Comparison of ENCODE assay signal across 8 mouse cellular contexts in the genomic region with DNA sequence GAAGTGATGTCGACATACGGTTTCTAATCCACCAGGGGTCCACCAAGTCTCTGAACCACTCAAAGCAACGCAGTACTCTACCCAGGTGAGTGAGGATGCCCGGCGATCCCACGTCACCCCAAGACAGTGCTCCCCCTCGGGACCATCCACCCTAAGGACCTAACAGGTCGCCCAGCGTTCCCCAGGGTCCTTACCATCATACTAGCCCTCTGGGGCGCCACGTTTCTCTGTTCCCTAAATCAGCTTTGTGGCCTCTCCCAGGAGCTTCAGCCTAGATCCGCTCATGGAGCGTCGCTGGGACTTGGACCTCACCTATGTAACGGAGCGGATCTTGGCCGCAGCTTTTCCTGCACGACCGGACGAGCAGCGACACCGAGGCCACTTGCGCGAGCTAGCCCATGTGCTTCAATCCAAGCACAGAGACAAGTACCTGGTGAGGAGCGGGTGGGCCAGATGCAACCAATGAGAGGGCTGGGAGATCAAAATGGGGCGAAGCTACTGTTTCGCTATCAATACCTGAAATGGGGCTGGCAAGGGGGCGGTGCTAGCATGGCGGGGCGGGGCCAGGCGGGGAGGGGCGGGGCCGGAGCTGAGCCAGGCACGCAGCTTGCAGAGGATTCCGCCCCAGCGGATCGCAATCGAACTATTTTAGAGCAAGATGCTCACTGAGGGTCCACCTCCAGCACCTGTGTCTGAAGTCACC. TPM values are rescaled to one million over a fixed set of nuclear protein-coding genes. Genes with fewer than 3 reads are reported as not detected.
DNase-seq lines count a peak whose midpoint lies in the region; ATAC-seq and TF ChIP-seq lines count a peak whose summit lies in the region.

No protein-coding gene starts in this region.

- TF ChIP-seq EP300 in heart, adult 2 months (IDR thresholded peaks at IDR 0.05; ENCODE audit: insufficient read depth, low read depth, low read length) = no peak
- no peak for TF ChIP-seq EP300 in ES-Bruce4 (IDR thresholded peaks at IDR 0.05; ENCODE audit: insufficient read depth, low read depth, low read length)

- no peaks in the 10 kb centered on the region for H3K79me2 ChIP-seq in heart, adult 2 months (replicated peaks; ENCODE audit: control insufficient read depth, insufficient read depth, low read length)

- WGBS in heart, adult 2 months = 55% methylated on average over 38 of the region's 38 CpGs
- WGBS in embryonic facial prominence, embryonic 15.5 days = 33% methylated on average over 38 of the region's 38 CpGs
- WGBS in intestine, embryonic 15.5 days = 26% methylated on average over 38 of the region's 38 CpGs
- 8% methylated on average over 37 of the region's 38 CpGs for WGBS in midbrain, embryonic 15.5 days

- no peak overlapping the region for H3K4me3 ChIP-seq in heart, adult 2 months
- peak overlapping the region; percentile 71 for H3K4me3 ChIP-seq in ES-Bruce4 (ENCODE audit: low read depth, low read length)
- peak overlapping the region; percentile 27 for H3K4me3 ChIP-seq in embryonic facial prominence, embryonic 15.5 days (replicated peaks)
- peak overlapping the region; percentile 33 for H3K4me3 ChIP-seq in intestine, embryonic 15.5 days (replicated peaks)
- H3K4me3 ChIP-seq in midbrain, embryonic 15.5 days = peak overlapping the region; percentile 37

- peaks cover 25% of the 10 kb centered on the region for H3K36me3 ChIP-seq in heart, adult 2 months (ENCODE audit: control insufficient read depth, insufficient read depth, low read length)
- no peaks in the 10 kb centered on the region for H3K36me3 ChIP-seq in ES-Bruce4 (ENCODE audit: control insufficient read depth, insufficient read depth, low read length, poor library complexity, severe bottlenecking)
- H3K36me3 ChIP-seq in embryonic facial prominence, embryonic 15.5 days = peaks cover 62% of the 10 kb centered on the region
- peaks cover 19% of the 10 kb centered on the region for H3K36me3 ChIP-seq in intestine, embryonic 15.5 days
- no peaks in the 10 kb centered on the region for H3K36me3 ChIP-seq in midbrain, embryonic 15.5 days (replicated peaks)

- H3K4me1 ChIP-seq in heart, adult 2 months (ENCODE audit: control insufficient read depth, insufficient read depth, low read length) = peaks cover 23% of the 10 kb centered on the region
- peaks cover 10% of the 10 kb centered on the region for H3K4me1 ChIP-seq in ES-Bruce4 (ENCODE audit: control insufficient read depth, insufficient read depth, low read length)
- peaks cover 76% of the 10 kb centered on the region for H3K4me1 ChIP-seq in embryonic facial prominence, embryonic 15.5 days
- peaks cover 56% of the 10 kb centered on the region for H3K4me1 ChIP-seq in intestine, embryonic 15.5 days (replicated peaks)
- peaks cover 33% of the 10 kb centered on the region for H3K4me1 ChIP-seq in midbrain, embryonic 15.5 days

- H3K27me3 ChIP-seq in heart, adult 2 months (ENCODE audit: control insufficient read depth, insufficient read depth, low read length) = no peaks in the 10 kb centered on the region
- H3K27me3 ChIP-seq in ES-Bruce4 (ENCODE audit: control insufficient read depth, insufficient read depth, low read length, poor library complexity, severe bottlenecking) = no peaks in the 10 kb centered on the region
- no peaks in the 10 kb centered on the region for H3K27me3 ChIP-seq in embryonic facial prominence, embryonic 15.5 days
- no peaks in the 10 kb centered on the region for H3K27me3 ChIP-seq in intestine, embryonic 15.5 days (replicated peaks)
- H3K27me3 ChIP-seq in midbrain, embryonic 15.5 days (replicated peaks) = peaks cover 36% of the 10 kb centered on the region

- no peaks in the 10 kb centered on the region for H3K9me3 ChIP-seq in ES-Bruce4 (replicated peaks; ENCODE audit: control insufficient read depth, insufficient read depth, low read length, poor library complexity, severe bottlenecking)
- no peaks in the 10 kb centered on the region for H3K9me3 ChIP-seq in embryonic facial prominence, embryonic 15.5 days (replicated peaks)
- no peaks in the 10 kb centered on the region for H3K9me3 ChIP-seq in intestine, embryonic 15.5 days
- no peaks in the 10 kb centered on the region for H3K9me3 ChIP-seq in midbrain, embryonic 15.5 days

- 0 out of 2 replicates have a peak, but pooled peaks have one; percentile 11 for TF ChIP-seq POLR2A in heart, adult 2 months (IDR thresholded peaks at IDR 0.05; ENCODE audit: insufficient read depth, low read depth, low read length)
- TF ChIP-seq POLR2A in ES-Bruce4 (IDR thresholded peaks at IDR 0.05; ENCODE audit: insufficient read depth, low read length) = no peak

- intact Hi-C loops in heart, adult 2 months (cut with DNase I) = loop anchor here (10.0 kb wide), 1 partner anchor 298 kb away; a partner anchor contains a TSS
- intact Hi-C loops in heart, postnatal 25 days (cut with DNase I) = loop anchor here (10.0 kb wide), 1 partner anchor 298 kb away; a partner anchor contains a TSS

- H3K9ac ChIP-seq in heart, adult 2 months (ENCODE audit: low read depth, low read length) = no peak overlapping the region
- H3K9ac ChIP-seq in ES-Bruce4 (ENCODE audit: low read depth, poor library complexity, severe bottlenecking) = peak overlapping the region; percentile 20; the same call in 1 of the 2 replicates
- no peak overlapping the region for H3K9ac ChIP-seq in embryonic facial prominence, embryonic 15.5 days
- peak overlapping the region; percentile 36; the same call in 1 of the 2 replicates for H3K9ac ChIP-seq in intestine, embryonic 15.5 days
- H3K9ac ChIP-seq in midbrain, embryonic 15.5 days = peak overlapping the region; percentile 38

- H3K27ac ChIP-seq in heart, adult 2 months = peak overlapping the region; percentile 99
- no peak overlapping the region for H3K27ac ChIP-seq in ES-Bruce4 (ENCODE audit: insufficient read depth, low read length)
- peak overlapping the region; percentile 8; the same call in 1 of the 2 replicates for H3K27ac ChIP-seq in embryonic facial prominence, embryonic 15.5 days (replicated peaks)
- no peak overlapping the region for H3K27ac ChIP-seq in intestine, embryonic 15.5 days
- no peak overlapping the region for H3K27ac ChIP-seq in midbrain, embryonic 15.5 days

- no peak for TF ChIP-seq CTCF in heart, adult 2 months (IDR thresholded peaks at IDR 0.05)
- TF ChIP-seq CTCF in ES-Bruce4 (IDR thresholded peaks at IDR 0.05; ENCODE audit: low read depth, low read length) = no peak

- no peak for ATAC-seq in embryonic facial prominence, embryonic 15.5 days (ENCODE audit: insufficient number of reproducible peaks, low FRiP score, low TSS enrichment, low read depth)
- peak; percentile 16; the same call in 1 of the 2 replicates for ATAC-seq in intestine, embryonic 15.5 days
- peak; percentile 25 for ATAC-seq in midbrain, embryonic 15.5 days (replicated peaks)

- DNase-seq in heart, adult 2 months = peak; percentile 33 to 44
- DNase-seq in heart, postnatal 25 days (ENCODE audit: low spot score) = no peak
- no peak for DNase-seq in layer of hippocampus, adult 11-12 months (ENCODE audit: low spot score)
- DNase-seq in Muller cell, postnatal 12 days (ENCODE audit: inconsistent ontology term) = no peak

- H3K4me2 ChIP-seq in embryonic facial prominence, embryonic 15.5 days (replicated peaks) = peak overlapping the region; percentile 41
- H3K4me2 ChIP-seq in intestine, embryonic 15.5 days (replicated peaks) = peak overlapping the region; percentile 65
- peak overlapping the region; percentile 58 for H3K4me2 ChIP-seq in midbrain, embryonic 15.5 days

RNA-seq across cellular contexts. Expression of a gene that starts 6.7 kb away (rescaled TPM):
- total RNA-seq in heart, adult 2 months (2021) = 100 to 1,000 TPM; 114 to 130 TPM
- 157 and 184 TPM in 2 replicates for polyA plus RNA-seq in heart, adult 2 months (2012; rRNA removed)
- total RNA-seq in heart, postnatal 25 days (2021) = 100 to 1,000 TPM in 1 of 2 experiments, 10 to 100 TPM in 1; 98.6 to 118 TPM
- 10.4 and 12.8 TPM in 2 replicates for polyA plus RNA-seq in ES-Bruce4 (2011; ENCODE audit: insufficient read depth, insufficient read length, low read depth, missing spikeins)
- 45.5 and 57.2 TPM in 2 replicates for polyA plus RNA-seq in embryonic facial prominence, embryonic 15.5 days (2015; fragmentation: Nextera tagmentation; extraction: Ambion mirVana)
- polyA plus RNA-seq in intestine, embryonic 15.5 days (2015; fragmentation: Nextera tagmentation; extraction: Ambion mirVana) = 28.2 and 31.8 TPM in 2 replicates
- polyA plus RNA-seq in midbrain, embryonic 15.5 days (2015; fragmentation: Nextera tagmentation; extraction: Ambion mirVana) = 8.3 and 12.3 TPM in 2 replicates

RNA-seq across cellular contexts. Expression of a gene that starts 29.1 kb away (rescaled TPM):
- 10 to 100 TPM; 13.4 to 14.2 TPM for total RNA-seq in heart, adult 2 months (2021)
- polyA plus RNA-seq in heart, adult 2 months (2012; rRNA removed) = 23.1 and 24.2 TPM in 2 replicates
- 10 to 100 TPM; 13.2 to 15.1 TPM for total RNA-seq in heart, postnatal 25 days (2021)
- 11.7 and 15.1 TPM in 2 replicates for polyA plus RNA-seq in ES-Bruce4 (2011; ENCODE audit: insufficient read depth, insufficient read length, low read depth, missing spikeins)
- 27.4 and 31.7 TPM in 2 replicates for polyA plus RNA-seq in embryonic facial prominence, embryonic 15.5 days (2015; fragmentation: Nextera tagmentation; extraction: Ambion mirVana)
- 20.7 and 24.3 TPM in 2 replicates for polyA plus RNA-seq in intestine, embryonic 15.5 days (2015; fragmentation: Nextera tagmentation; extraction: Ambion mirVana)
- 78.7 and 80.2 TPM in 2 replicates for polyA plus RNA-seq in midbrain, embryonic 15.5 days (2015; fragmentation: Nextera tagmentation; extraction: Ambion mirVana)

RNA-seq across cellular contexts. Expression of a gene that starts 33.3 kb away (rescaled TPM):
- total RNA-seq in heart, adult 2 months (2021) = 100 to 1,000 TPM; 138 to 177 TPM
- polyA plus RNA-seq in heart, adult 2 months (2012; rRNA removed) = 50.7 and 87.9 TPM in 2 replicates
- 100 to 1,000 TPM; 131 to 144 TPM for total RNA-seq in heart, postnatal 25 days (2021)
- polyA plus RNA-seq in ES-Bruce4 (2011; ENCODE audit: insufficient read depth, insufficient read length, low read depth, missing spikeins) = 584 and 631 TPM in 2 replicates
- polyA plus RNA-seq in embryonic facial prominence, embryonic 15.5 days (2015; fragmentation: Nextera tagmentation; extraction: Ambion mirVana) = 107 and 113 TPM in 2 replicates
- polyA plus RNA-seq in intestine, embryonic 15.5 days (2015; fragmentation: Nextera tagmentation; extraction: Ambion mirVana) = 122 and 124 TPM in 2 replicates
- 87.0 and 89.2 TPM in 2 replicates for polyA plus RNA-seq in midbrain, embryonic 15.5 days (2015; fragmentation: Nextera tagmentation; extraction: Ambion mirVana)

RNA-seq across cellular contexts. Expression of a gene that starts 37.3 kb away (rescaled TPM):
- total RNA-seq in heart, adult 2 months (2021) = 10 to 100 TPM; 28.9 to 31.7 TPM
- 47.6 and 56.1 TPM in 2 replicates for polyA plus RNA-seq in heart, adult 2 months (2012; rRNA removed)
- 10 to 100 TPM; 38.3 to 43.6 TPM for total RNA-seq in heart, postnatal 25 days (2021)
- polyA plus RNA-seq in ES-Bruce4 (2011; ENCODE audit: insufficient read depth, insufficient read length, low read depth, missing spikeins) = 2.0 and 2.2 TPM in 2 replicates
- polyA plus RNA-seq in embryonic facial prominence, embryonic 15.5 days (2015; fragmentation: Nextera tagmentation; extraction: Ambion mirVana) = 8.3 and 8.8 TPM in 2 replicates
- 10.9 and 12.7 TPM in 2 replicates for polyA plus RNA-seq in intestine, embryonic 15.5 days (2015; fragmentation: Nextera tagmentation; extraction: Ambion mirVana)
- 2.6 and 4.3 TPM in 2 replicates for polyA plus RNA-seq in midbrain, embryonic 15.5 days (2015; fragmentation: Nextera tagmentation; extraction: Ambion mirVana)

RNA-seq across cellular contexts. Expression of a gene that starts 43.4 kb away (rescaled TPM):
- total RNA-seq in heart, adult 2 months (2021) = under 1 TPM in 1 of 2 experiments, not detected in 1; 0.09 TPM
- 0.12 and 0.16 TPM in 2 replicates for polyA plus RNA-seq in heart, adult 2 months (2012; rRNA removed)
- total RNA-seq in heart, postnatal 25 days (2021) = under 1 TPM in 1 of 2 experiments, not detected in 1; 0.11 TPM
- 0.45 TPM in 1 of 2 replicates, not detected in the other for polyA plus RNA-seq in ES-Bruce4 (2011; ENCODE audit: insufficient read depth, insufficient read length, low read depth, missing spikeins)
- 0.21 and 0.41 TPM in 2 replicates for polyA plus RNA-seq in embryonic facial prominence, embryonic 15.5 days (2015; fragmentation: Nextera tagmentation; extraction: Ambion mirVana)
- polyA plus RNA-seq in intestine, embryonic 15.5 days (2015; fragmentation: Nextera tagmentation; extraction: Ambion mirVana) = 12.0 and 14.3 TPM in 2 replicates
- polyA plus RNA-seq in midbrain, embryonic 15.5 days (2015; fragmentation: Nextera tagmentation; extraction: Ambion mirVana) = 0.15 TPM in 1 of 2 replicates, not detected in the other

Comparison
In these comparisons a context has a peak if more than half of its experiments do, and no peak if none do; other contexts are left out.
1. DNase-seq: peak in heart, adult 2 months (2 of 2); none in heart, postnatal 25 days (single experiment), layer of hippocampus, adult 11-12 months (single experiment) and Muller cell, postnatal 12 days (single experiment).
2. H3K27ac ChIP-seq: peak in heart, adult 2 months (single experiment) and embryonic facial prominence, embryonic 15.5 days (single experiment); none in ES-Bruce4 (single experiment), intestine, embryonic 15.5 days (single experiment) and midbrain, embryonic 15.5 days (single experiment).
3. H3K9ac ChIP-seq: peak in ES-Bruce4 (single experiment), intestine, embryonic 15.5 days (single experiment) and midbrain, embryonic 15.5 days (single experiment); none in heart, adult 2 months (single experiment) and embryonic facial prominence, embryonic 15.5 days (single experiment).
4. Peak in every context shown above with its lines, with median percentiles within 50 percentile points of each other: H3K4me2 ChIP-seq.